Mouse (Mus musculus) spleen, adult 2 months (tissue): ENCODE measurements around the gene Heg1. TPM values are rescaled to one million over a fixed set of nuclear protein-coding genes. Genes with fewer than 3 reads are reported as not detected.

Experiments used
- DNase-seq, 2 experiments: peaks; one replicate each; pipeline versions ENCODE4 v3.0.0 to v3.0.0-alpha.2; 2012 to 2021; ENCODE audit warnings: low spot score in 2 of 2, low read depth in 1 of 2
- H3K27ac ChIP-seq: fragments of 200-500 bp; 2 replicates; pipeline ENCODE4 v1.5.1; 2012; ENCODE audit warnings: low read length, inconsistent platforms; ENCODE audit not compliant: insufficient read depth
- H3K27me3 ChIP-seq: fragments of 200-500 bp; 2 replicates; pipeline ENCODE4 v1.6.1; 2012; ENCODE audit warnings: mild to moderate bottlenecking, moderate library complexity, low read length, inconsistent platforms; ENCODE audit not compliant: control insufficient read depth, insufficient read depth
- H3K36me3 ChIP-seq: fragments of 200-500 bp; 2 replicates; pipeline ENCODE4 v1.6.1; 2012; ENCODE audit warnings: mild to moderate bottlenecking, low read length, inconsistent platforms; ENCODE audit not compliant: control insufficient read depth, insufficient read depth
- H3K4me1 ChIP-seq: fragments of 200-500 bp; 2 replicates; pipeline ENCODE4 v1.6.1; 2011; ENCODE audit warnings: inconsistent platforms; ENCODE audit not compliant: control insufficient read depth, insufficient read depth, insufficient read length
- H3K4me3 ChIP-seq: fragments of 200-500 bp; 2 replicates; pipeline ENCODE4 v1.5.1; 2011; ENCODE audit warnings: mild to moderate bottlenecking, inconsistent platforms; ENCODE audit not compliant: insufficient read depth, insufficient read length; ENCODE audit errors: extremely low read depth
- CTCF ChIP-seq: fragments of 200-500 bp; IDR thresholded peaks from 2 replicates; pipeline ENCODE4 v1.5.1; 2011; ENCODE audit warnings: mild to moderate bottlenecking, inconsistent platforms; ENCODE audit not compliant: insufficient read depth, insufficient read length, insufficient replicate concordance; ENCODE audit errors: extremely low read depth
- POLR2A ChIP-seq: fragments of 200-500 bp; IDR thresholded peaks from 2 replicates; pipeline ENCODE4 v1.6.1; 2011; ENCODE audit warnings: low read depth, low read length, inconsistent platforms
- WGBS: fragments of 180-500 bp; shearing (Covaris S2); methylation state at CpG from one replicate; pipeline ENCODE4 v1.1.7; 2018; 5-methylcytosine and 5-hydroxymethylcytosine counted together
- polyA plus RNA-seq: library from polyadenylated mRNA; depleted of rRNA; stranded (reverse); fragments of >200 nt; gene quantifications from 2 replicates; pipeline ENCODE4 v1.2.3, GENCODE M21; 2012

Heg1 gene
- polyA plus RNA-seq, 1 experiment = 36.0 TPM

DNA sequence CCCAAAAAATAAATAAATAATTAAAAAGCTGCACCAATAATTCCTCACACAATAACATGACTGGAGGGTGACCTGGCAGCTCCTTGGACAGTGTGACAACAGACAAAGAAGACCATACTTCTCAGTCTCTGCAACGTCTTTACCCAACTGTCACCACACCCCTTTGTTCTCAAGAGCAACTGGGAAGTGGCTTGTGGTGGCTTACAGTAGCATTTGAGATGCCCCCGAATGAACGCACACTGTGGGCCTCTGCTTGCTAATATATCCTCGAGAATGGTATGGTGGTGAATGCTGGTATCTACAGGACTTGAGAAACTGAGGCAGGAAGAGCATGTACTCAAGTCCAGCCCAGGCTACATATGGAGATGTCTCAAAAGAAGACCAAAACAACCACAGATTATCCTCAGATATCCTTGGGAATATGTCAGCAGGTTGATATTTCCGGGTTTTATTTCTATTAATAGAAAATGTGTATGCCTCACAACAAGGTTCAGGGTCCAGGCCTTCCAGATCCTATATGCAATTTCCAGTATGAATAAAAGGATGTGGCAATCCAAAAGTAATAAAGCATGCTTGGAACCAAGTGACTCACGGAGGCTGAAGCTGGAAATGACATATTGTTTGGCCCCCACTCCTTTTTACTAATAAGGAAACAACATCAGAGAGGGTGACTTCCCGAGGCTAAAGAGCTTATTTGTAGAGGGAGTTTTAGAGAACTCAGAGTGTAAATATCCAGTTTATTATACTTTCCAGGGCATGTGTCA lies 92.8 kb downstream of the Heg1 start:
- Histone ChIP-seq H3K36me3 (no peaks in the 10 kb centered on the region), H3K4me1 (no peaks in the 10 kb centered on the region; the same call in 1 of the 2 replicates), H3K4me3 (no peak overlapping the region), H3K27me3 (no peaks in the 10 kb centered on the region), H3K27ac (no peak overlapping the region)
- 29% methylated on average over 7 of the region's 7 CpGs for WGBS
- no peak for TF ChIP-seq POLR2A
- no peak for TF ChIP-seq CTCF
- DNase-seq = no peak

- TF ChIP-seq CTCF (no peak), POLR2A (no peak)
These were observed 93.4 kb downstream of the Heg1 start for GRCm38 (mm10) chr16:33777607-33778006.

GRCm38 (mm10) chr16:33781789-33782728 lies 97.9 kb downstream of the Heg1 start:
- Histone ChIP-seq H3K4me3 (no peak overlapping the region), H3K27me3 (no peaks in the 10 kb centered on the region), H3K4me1 (peaks cover 3% of the 10 kb centered on the region; the same call in 1 of the 2 replicates), H3K36me3 (no peaks in the 10 kb centered on the region), H3K27ac (no peak overlapping the region)
- no peak for TF ChIP-seq CTCF
- WGBS = 55% methylated on average over 5 of the region's 5 CpGs
- no peak for DNase-seq

More at GRCm38 (mm10) chr16:33777607-33778006, 93.4 kb downstream of the Heg1 start:
- WGBS = 91% methylated on average over 6 of the region's 6 CpGs
- H3K4me1 ChIP-seq = no peaks in the 10 kb centered on the region; the same call in 1 of the 2 replicates
- no peak for DNase-seq
- no peaks in the 10 kb centered on the region for H3K36me3 ChIP-seq
- no peak overlapping the region for H3K4me3 ChIP-seq
- H3K27ac ChIP-seq = no peak overlapping the region
- H3K27me3 ChIP-seq = no peaks in the 10 kb centered on the region

DNA sequence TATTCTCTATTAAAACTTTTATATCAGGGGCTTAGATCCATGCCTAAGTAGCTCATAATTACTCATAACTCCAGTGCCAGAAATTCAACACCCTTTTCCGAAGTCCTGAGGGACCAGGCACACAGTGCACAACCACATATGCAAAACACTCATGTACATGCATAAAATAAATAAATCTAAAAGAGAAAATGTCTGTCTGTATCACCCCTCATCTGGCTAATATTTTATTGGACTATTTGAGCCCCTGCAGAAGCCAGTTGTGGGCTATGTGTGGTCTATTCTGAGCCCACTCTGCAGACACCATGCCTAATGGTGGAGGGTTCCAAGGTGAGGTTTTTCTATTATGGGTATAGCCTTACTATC lies 98.5 kb downstream of the Heg1 start:
- no peak for DNase-seq
- no peak overlapping the region for H3K4me3 ChIP-seq
- no peaks in the 10 kb centered on the region for H3K27me3 ChIP-seq
- WGBS = 84% methylated on average over 1 of the region's 1 CpGs
- no peaks in the 10 kb centered on the region for H3K36me3 ChIP-seq
- TF ChIP-seq POLR2A = no peak
- no peak for TF ChIP-seq CTCF
- peaks cover 3% of the 10 kb centered on the region; the same call in 1 of the 2 replicates for H3K4me1 ChIP-seq
- H3K27ac ChIP-seq = no peak overlapping the region

DNA sequence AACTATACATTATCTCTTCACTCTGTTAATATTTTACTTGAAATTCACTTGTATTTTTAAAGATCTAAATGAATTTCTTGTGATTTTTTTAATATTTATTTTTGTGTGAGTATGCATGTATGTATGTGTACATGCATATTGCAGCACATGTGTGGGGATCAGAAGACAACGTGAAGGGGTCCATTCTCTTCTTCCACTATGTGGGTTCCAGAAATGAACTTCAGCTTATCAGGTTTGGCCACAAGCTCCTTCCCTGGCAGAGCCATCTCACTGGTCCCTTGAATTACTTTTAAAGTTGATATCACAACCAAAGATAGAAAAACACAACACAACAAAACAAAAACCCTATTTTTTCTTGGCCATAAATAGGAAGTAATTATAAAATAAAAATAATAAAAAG lies 100.4 kb downstream of the Heg1 start:
- H3K36me3 ChIP-seq = no peaks in the 10 kb centered on the region
- WGBS = 61% methylated on average over 1 of the region's 1 CpGs
- DNase-seq = no peak
- no peak overlapping the region for H3K4me3 ChIP-seq
- TF ChIP-seq POLR2A = no peak
- no peak for TF ChIP-seq CTCF
- H3K27ac ChIP-seq = no peak overlapping the region
- H3K4me1 ChIP-seq = peaks cover 3% of the 10 kb centered on the region; the same call in 1 of the 2 replicates
- H3K27me3 ChIP-seq = no peaks in the 10 kb centered on the region

GRCm38 (mm10) chr16:33785092-33785704 lies 101.0 kb downstream of the Heg1 start:
- peak overlapping the region; percentile 2; the same call in 1 of the 2 replicates for H3K27ac ChIP-seq

More at GRCm38 (mm10) chr16:33785092-33785704, 101.0 kb downstream of the Heg1 start:
- Histone ChIP-seq H3K4me1 (peaks cover 3% of the 10 kb centered on the region; the same call in 1 of the 2 replicates), H3K27me3 (no peaks in the 10 kb centered on the region), H3K36me3 (no peaks in the 10 kb centered on the region), H3K4me3 (no peak overlapping the region)
- DNase-seq = no peak
- WGBS = 22% methylated on average over 8 of the region's 8 CpGs
- no peak for TF ChIP-seq POLR2A
